Mouse (Mus musculus) retina, postnatal 7 days (tissue): Measurements from ENCODE around the gene Zrsr2.

Source experiments
- DNase-seq: peaks from one replicate; pipeline ENCODE4 v3.0.0-alpha.2; 2012; ENCODE audit warnings: low read depth, low spot score

Zrsr2 gene

GRCm38 (mm10) chrX:163885539-163885981 lies 72.9 kb downstream of the Zrsr2 start:
- no peak for DNase-seq
